Mouse (Mus musculus) E14TG2a.4 (cell line): Measurements from ENCODE around the gene Slc41a2.

ENCODE experiments used
- CTCF ChIP-seq: conservative IDR thresholded peaks from 2 replicates; pipeline ENCODE4 v1.5.1; 2014; ENCODE audit warnings: low read length
- POU5F1 ChIP-seq: IDR thresholded peaks from 2 replicates; pipeline ENCODE4 v1.6.1; 2014; ENCODE audit warnings: low read length, borderline replicate concordance

DNA sequence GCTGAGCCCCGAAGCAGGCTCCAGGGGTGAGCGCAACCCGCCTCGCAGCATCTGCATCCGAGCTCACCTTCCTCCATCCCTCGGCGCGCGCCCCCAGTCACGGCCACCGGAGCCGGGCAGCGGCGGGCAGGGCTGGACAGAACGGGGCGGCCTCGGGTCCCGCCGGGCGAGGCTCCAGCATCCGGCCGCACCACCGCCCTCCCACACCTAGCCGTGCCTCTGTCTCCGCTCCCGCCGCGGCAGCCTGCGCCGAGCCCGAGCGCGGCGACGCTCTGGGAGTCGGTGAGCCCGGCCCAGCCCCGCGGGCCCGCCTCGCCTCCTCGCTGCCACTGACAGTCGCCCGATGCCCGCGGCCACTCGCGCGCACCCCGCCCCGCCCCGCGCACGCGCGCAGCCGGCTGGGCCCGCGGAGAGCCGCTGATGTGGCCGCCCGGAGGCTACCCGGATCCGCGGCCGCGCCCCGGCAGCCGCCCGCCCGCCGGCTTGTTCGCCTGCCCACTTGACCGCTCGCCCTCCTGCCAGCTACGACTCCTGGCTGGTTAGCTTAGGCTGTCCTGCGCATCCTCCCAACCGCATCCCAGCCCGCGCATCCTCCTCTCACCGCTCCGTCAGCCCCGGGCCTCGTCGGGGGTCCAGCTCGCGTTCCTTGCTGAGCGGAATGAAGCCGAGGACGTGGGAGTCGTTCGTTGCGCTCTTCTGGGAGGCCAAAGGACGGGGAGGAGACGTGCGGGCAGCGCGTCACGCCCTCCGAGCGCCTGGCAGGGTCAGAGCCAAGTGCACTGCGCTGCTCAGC lies at the start of gene Slc41a2:
- TF ChIP-seq CTCF (no peak), POU5F1 (no peak)
